Mouse (Mus musculus) myocyte (in vitro differentiated cells): ENCODE measurements around the gene Dph7.

Source experiments
- CEBPB ChIP-seq: IDR thresholded peaks from 2 replicates; pipeline ENCODE4 v1.6.1; 2011; ENCODE audit warnings: mild to moderate bottlenecking, moderate library complexity; ENCODE audit not compliant: poor library complexity, insufficient read depth, severe bottlenecking
- MAX ChIP-seq: IDR thresholded peaks from one replicate; pipeline ENCODE4 v1.6.1; 2011; ENCODE audit warnings: low read depth, mild to moderate bottlenecking, control low read depth
- MYOD1 ChIP-seq, 3 experiments: IDR thresholded peaks; one replicate each; pipeline ENCODE4 v1.6.1; 2011; ENCODE audit warnings: control low read depth in 2 of 3, low read depth in 2 of 3, mild to moderate bottlenecking in 2 of 3, moderate library complexity in 1 of 3; ENCODE audit not compliant: insufficient read length in 2 of 3, control insufficient read depth in 1 of 3
- MYOG ChIP-seq, 3 experiments: IDR thresholded peaks; one replicate each; pipeline ENCODE4 v1.6.1; 2011; ENCODE audit warnings: control low read depth in 2 of 3, low read depth in 2 of 3, mild to moderate bottlenecking in 2 of 3; ENCODE audit not compliant: insufficient read length in 2 of 3, control insufficient read depth in 1 of 3, insufficient read depth in 1 of 3
- POLR2A ChIP-seq: IDR thresholded peaks from one replicate; pipeline ENCODE4 v1.6.1; 2011; ENCODE audit warnings: low read depth, mild to moderate bottlenecking, control low read depth, moderate library complexity; ENCODE audit not compliant: insufficient read length
- SRF ChIP-seq: IDR thresholded peaks from one replicate; pipeline ENCODE4 v1.6.1; 2011; ENCODE audit warnings: low read depth; ENCODE audit not compliant: control insufficient read depth, insufficient read length
- TCF12 ChIP-seq: IDR thresholded peaks from one replicate; pipeline ENCODE4 v1.6.1; 2011; ENCODE audit warnings: mild to moderate bottlenecking, control low read depth; ENCODE audit not compliant: poor library complexity, insufficient read depth, severe bottlenecking
- TCF3 ChIP-seq: IDR thresholded peaks from one replicate; pipeline ENCODE4 v1.6.1; 2011; ENCODE audit warnings: low read depth, control low read depth; ENCODE audit not compliant: insufficient read length

DNA sequence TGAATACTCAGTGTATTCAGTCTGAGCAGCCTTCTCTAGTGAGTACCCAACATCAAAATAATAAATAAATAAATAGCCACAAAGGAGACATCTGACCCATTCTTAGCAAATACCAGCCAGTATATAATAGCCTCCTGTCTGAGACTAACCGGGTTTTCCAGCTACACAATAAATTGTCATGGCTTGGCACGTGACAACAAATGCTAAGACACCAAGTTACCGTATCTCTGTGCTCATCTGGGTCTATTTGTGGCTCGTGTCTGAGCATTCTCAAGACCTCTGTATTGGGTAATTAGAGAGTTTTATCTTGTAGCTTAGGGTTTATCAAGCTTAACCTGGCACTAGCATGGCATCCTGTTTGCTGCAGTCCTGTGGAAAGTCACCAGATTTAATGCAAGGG lies 20.1 kb upstream of the Dph7 start:
- TF ChIP-seq SRF (no peak), TCF12 (no peak), POLR2A (no peak), MYOG (IDR thresholded peaks at IDR 0.05; ENCODE audit: control insufficient read depth in 1 of 3, insufficient read depth in 1 of 3, insufficient read length in 2 of 3, low read depth in 2 of 3) (no peak), CEBPB (no peak), MYOD1 (IDR thresholded peaks at IDR 0.05; ENCODE audit: control insufficient read depth in 1 of 3, insufficient read length in 2 of 3, low read depth in 2 of 3) (no peak), TCF3 (no peak), MAX (no peak)
